Mouse (Mus musculus) cortical plate, adult 2 months (tissue): ENCODE data around the gene Crtap.

Source experiments
- CTCF ChIP-seq: fragments of 200-500 bp; IDR thresholded peaks from 2 replicates; pipeline ENCODE4 v1.5.1; 2011; ENCODE audit warnings: mild to moderate bottlenecking, control low read depth, low read length; ENCODE audit not compliant: insufficient read depth; ENCODE audit errors: extremely low read depth
- POLR2A ChIP-seq: fragments of 200-500 bp; IDR thresholded peaks from 2 replicates; pipeline ENCODE4 v1.6.1; 2011; ENCODE audit warnings: mild to moderate bottlenecking, low read length, control low read depth; ENCODE audit not compliant: insufficient read depth; ENCODE audit errors: extremely low read depth

DNA sequence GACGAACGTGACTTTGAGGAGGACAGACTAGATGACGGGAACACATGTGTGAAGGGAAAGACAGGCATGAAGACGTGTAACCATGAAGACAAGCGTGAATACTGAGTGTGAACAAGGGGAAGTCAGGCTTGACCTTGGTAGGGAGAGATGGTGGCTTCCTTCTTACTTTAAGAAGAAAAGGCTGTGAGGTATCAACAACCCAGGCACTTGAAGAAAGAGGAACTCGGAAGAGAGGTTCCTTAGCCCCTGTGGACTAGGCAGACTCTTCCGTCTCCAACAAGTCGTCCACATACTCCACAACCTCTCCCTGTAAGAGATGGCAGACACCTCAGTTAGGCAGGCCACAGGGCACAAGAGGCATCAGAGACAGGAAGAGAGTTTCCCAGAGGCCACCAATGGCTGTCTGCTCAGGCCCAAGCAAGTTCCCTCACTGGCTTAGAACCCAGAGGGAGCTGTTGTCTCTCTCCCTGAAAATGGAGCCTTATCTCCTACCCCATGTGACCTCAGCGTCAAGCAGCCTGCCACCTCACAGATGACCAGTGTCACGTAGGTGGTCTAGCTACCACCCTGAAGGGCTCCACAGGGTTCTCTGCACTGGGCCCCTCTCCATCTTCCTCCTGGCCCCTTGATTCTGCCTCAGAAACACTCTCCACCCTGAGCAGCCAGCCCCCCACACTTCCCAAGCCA, 15.1 kb downstream of the Crtap start:
- TF ChIP-seq POLR2A (no peak), CTCF (no peak)
